Mouse (Mus musculus) liver, postnatal 0 days (tissue): Measurements from ENCODE around the gene Bckdhb. TPM values are rescaled to one million over a fixed set of nuclear protein-coding genes. Genes with fewer than 3 reads are reported as not detected.
"Not testable (repeated sequence)": the region's sequence is repeated elsewhere in the genome, so short reads cannot be mapped to it uniquely, and the experiment has no call there.

ENCODE experiments used
- ATAC-seq: fragments of 200-750 bp; cut with Nextera tagmentation; 2 replicates; pipeline ENCODE4 v1.8.0; 2017; ENCODE audit warnings: mild to moderate bottlenecking, moderate library complexity
- DNase-seq: peaks from one replicate; pipeline ENCODE4 v3.0.0-alpha.2; 2016
- H3K27ac ChIP-seq: fragments of 300-500 bp; sonication (generic); 2 replicates; pipeline ENCODE4 v1.5.1; 2014; ENCODE audit warnings: antibody characterized with exemption, moderate library complexity, mild to moderate bottlenecking, low read depth
- H3K27me3 ChIP-seq: fragments of 300-500 bp; sonication (generic); 2 replicates; pipeline ENCODE4 v1.6.1; 2014; ENCODE audit warnings: low read length, control low read depth, mixed read lengths; ENCODE audit not compliant: insufficient read depth
- H3K36me3 ChIP-seq: fragments of 300-500 bp; sonication (generic); replicated peaks from 2 replicates; pipeline ENCODE4 v1.6.1; 2014; ENCODE audit warnings: mild to moderate bottlenecking, control low read depth, low read length, moderate library complexity, mixed read lengths; ENCODE audit not compliant: insufficient read depth
- H3K4me1 ChIP-seq: fragments of 300-500 bp; sonication (generic); 2 replicates; pipeline ENCODE4 v1.6.1; 2014; ENCODE audit warnings: antibody characterized with exemption, mild to moderate bottlenecking, control low read depth; ENCODE audit not compliant: insufficient read depth
- H3K4me2 ChIP-seq: fragments of 300-500 bp; sonication (generic); 2 replicates; pipeline ENCODE4 v1.6.1; 2014; ENCODE audit warnings: low read depth, mild to moderate bottlenecking, low read length, moderate library complexity, mixed read lengths
- H3K4me3 ChIP-seq: fragments of 300-500 bp; sonication (generic); 2 replicates; pipeline ENCODE4 v1.5.1; 2014; ENCODE audit warnings: low read depth, low read length
- H3K9ac ChIP-seq: fragments of 300-500 bp; sonication (generic); replicated peaks from 2 replicates; pipeline ENCODE4 v1.6.1; 2014; ENCODE audit warnings: mild to moderate bottlenecking, moderate library complexity
- H3K9me3 ChIP-seq: fragments of 300-500 bp; sonication (generic); 2 replicates; pipeline ENCODE4 v1.6.1; 2016; ENCODE audit warnings: mild to moderate bottlenecking, control low read depth, low read length, mixed read lengths
- CTCF ChIP-seq: sonication (generic); IDR thresholded peaks from 2 replicates; pipeline ENCODE4 v1.5.1; 2016; ENCODE audit warnings: antibody characterized with exemption, low read depth
- EP300 ChIP-seq: IDR thresholded peaks from 2 replicates; pipeline ENCODE4 v1.6.1; 2016; ENCODE audit warnings: antibody characterized with exemption, low read depth, mild to moderate bottlenecking
- whole genome bisulfite sequencing: fragments of 180-500 bp; shearing (Covaris S2); extraction: QIAGEN DNeasy Blood & Tissue Kit; methylation state at CpG from one replicate; pipeline ENCODE4 v1.1.7; 2014; ENCODE audit not compliant: insufficient replicate concordance; 5-methylcytosine and 5-hydroxymethylcytosine counted together
- polyA plus RNA-seq: library from polyadenylated mRNA; unstranded; fragments of >200 nt; fragmentation: Nextera tagmentation; extraction: Ambion mirVana; gene quantifications from 2 replicates; pipeline ENCODE4 v1.2.1, GENCODE M21; 2015

The Bckdhb gene
- polyA plus RNA-seq, 1 experiment from 2014 or later, result 123 TPM

GRCm38 (mm10) chr9:84055125-84055807, 130.3 kb downstream of the Bckdhb start:
- H3K4me2 ChIP-seq, result no peak overlapping the region
- H3K27me3 ChIP-seq, result no peaks in the 10 kb centered on the region
- H3K4me3 ChIP-seq, result no peak overlapping the region
- no peak for ATAC-seq
- DNase-seq, result no peak
- no peak overlapping the region for H3K27ac ChIP-seq
- TF ChIP-seq CTCF, result no peak
- TF ChIP-seq EP300, result no peak
- no peaks in the 10 kb centered on the region for H3K36me3 ChIP-seq
- no peak overlapping the region for H3K9ac ChIP-seq
- WGBS, result 85% methylated on average over 7 of the region's 7 CpGs
- H3K4me1 ChIP-seq, result no peaks in the 10 kb centered on the region
- no peaks in the 10 kb centered on the region for H3K9me3 ChIP-seq

- WGBS, result 78% methylated on average over 4 of the region's 4 CpGs
- not testable (repeated sequence) for H3K36me3 ChIP-seq, H3K27me3 ChIP-seq, ATAC-seq, H3K9ac ChIP-seq, H3K4me1 ChIP-seq, H3K9me3 ChIP-seq, H3K4me2 ChIP-seq, H3K27ac ChIP-seq, DNase-seq, H3K4me3 ChIP-seq
These were observed 135.8 kb downstream of the Bckdhb start for GRCm38 (mm10) chr9:84060781-84061180.

- H3K4me2 ChIP-seq, result no peak overlapping the region
- no peaks in the 10 kb centered on the region for H3K4me1 ChIP-seq
- no peaks in the 10 kb centered on the region for H3K9me3 ChIP-seq
- ATAC-seq (no peak), DNase-seq (no peak)
- H3K9ac ChIP-seq, result no peak overlapping the region
- 84% methylated on average over 3 of the region's 3 CpGs for WGBS
- no peak for TF ChIP-seq CTCF
- no peak for TF ChIP-seq EP300
- H3K27me3 ChIP-seq, result no peaks in the 10 kb centered on the region
- H3K36me3 ChIP-seq, result no peaks in the 10 kb centered on the region
- no peak overlapping the region for H3K27ac ChIP-seq
- no peak overlapping the region for H3K4me3 ChIP-seq
These were observed 138.7 kb downstream of the Bckdhb start for GRCm38 (mm10) chr9:84063617-84064016.

- WGBS, result 88% methylated on average over 4 of the region's 4 CpGs
- Histone ChIP-seq H3K27me3 (no peaks in the 10 kb centered on the region), H3K4me3 (no peak overlapping the region), H3K9ac (no peak overlapping the region), H3K9me3 (no peaks in the 10 kb centered on the region), H3K4me2 (no peak overlapping the region), H3K27ac (no peak overlapping the region), H3K4me1 (no peaks in the 10 kb centered on the region), H3K36me3 (no peaks in the 10 kb centered on the region)
- no peak for TF ChIP-seq EP300
- no peak for TF ChIP-seq CTCF
- ATAC-seq, result no peak
- no peak for DNase-seq
These were observed 139.2 kb downstream of the Bckdhb start for GRCm38 (mm10) chr9:84064113-84064512.

GRCm38 (mm10) chr9:84070247-84070646, 145.3 kb downstream of the Bckdhb start:
- TF ChIP-seq CTCF (no peak), EP300 (no peak)
- Histone ChIP-seq H3K4me3 (no peak overlapping the region), H3K9me3 (no peaks in the 10 kb centered on the region), H3K27me3 (no peaks in the 10 kb centered on the region), H3K4me1 (no peaks in the 10 kb centered on the region), H3K4me2 (no peak overlapping the region), H3K27ac (no peak overlapping the region), H3K9ac (no peak overlapping the region), H3K36me3 (no peaks in the 10 kb centered on the region)
- ATAC-seq, result no peak
- DNase-seq, result no peak
- 79% methylated on average over 6 of the region's 6 CpGs for WGBS

GRCm38 (mm10) chr9:84070740-84071139, 145.8 kb downstream of the Bckdhb start:
- no peaks in the 10 kb centered on the region for H3K9me3 ChIP-seq
- H3K27ac ChIP-seq, result no peak overlapping the region
- H3K27me3 ChIP-seq, result no peaks in the 10 kb centered on the region
- H3K9ac ChIP-seq, result no peak overlapping the region
- TF ChIP-seq CTCF, result no peak
- TF ChIP-seq EP300, result no peak
- DNase-seq (no peak), ATAC-seq (no peak)
- H3K4me3 ChIP-seq, result no peak overlapping the region
- no peaks in the 10 kb centered on the region for H3K4me1 ChIP-seq
- H3K36me3 ChIP-seq, result no peaks in the 10 kb centered on the region
- no peak overlapping the region for H3K4me2 ChIP-seq
- WGBS, result 84% methylated on average over 5 of the region's 5 CpGs

- Histone ChIP-seq H3K4me2 (no peak overlapping the region), H3K9ac (no peak overlapping the region), H3K4me1 (no peaks in the 10 kb centered on the region), H3K4me3 (no peak overlapping the region), H3K9me3 (no peaks in the 10 kb centered on the region), H3K36me3 (no peaks in the 10 kb centered on the region), H3K27me3 (no peaks in the 10 kb centered on the region), H3K27ac (no peak overlapping the region)
- TF ChIP-seq EP300, result no peak
- TF ChIP-seq CTCF, result no peak
- DNase-seq, result no peak
- 93% methylated on average over 6 of the region's 6 CpGs for WGBS
- ATAC-seq, result no peak
These were observed 147.6 kb downstream of the Bckdhb start for GRCm38 (mm10) chr9:84072534-84072933.
